Mouse (Mus musculus): ENCODE data around the gene Epx. TPM values are rescaled to one million over a fixed set of nuclear protein-coding genes. Genes with fewer than 3 reads are reported as not detected.
A peak's percentile ranks its signal among the peaks of the same experiment; 100 is the strongest.

The Epx gene
- polyA plus RNA-seq, 1 experiment from 2014 or later = not detected

GRCm38 (mm10) chr11:87816707-87817442, 58.5 kb downstream of the Epx start:
- H3K9me3 ChIP-seq = no peaks in the 10 kb centered on the region
- H3K27ac ChIP-seq = peak overlapping the region; percentile 83
- no peaks in the 10 kb centered on the region for H3K36me3 ChIP-seq
- H3K27me3 ChIP-seq (ENCODE audit: insufficient read depth, poor library complexity, severe bottlenecking) = peaks cover 25% of the 10 kb centered on the region
- WGBS = 4% methylated on average over 31 of the region's 31 CpGs
- peak overlapping the region; percentile 53 for H3K4me3 ChIP-seq
- DNase-seq (ENCODE audit: low spot score) = peak; percentile 69
- H3K4me1 ChIP-seq (replicated peaks) = peaks cover 44% of the 10 kb centered on the region

GRCm38 (mm10) chr11:87814831-87815230, 60.5 kb downstream of the Epx start:
- Histone ChIP-seq H3K36me3 (no peaks in the 10 kb centered on the region), H3K27me3 (ENCODE audit: insufficient read depth, poor library complexity, severe bottlenecking) (peaks cover 25% of the 10 kb centered on the region), H3K4me3 (no peak overlapping the region), H3K9me3 (no peaks in the 10 kb centered on the region), H3K27ac (peak overlapping the region; percentile 46), H3K4me1 (replicated peaks) (peaks cover 37% of the 10 kb centered on the region)
- DNase-seq (ENCODE audit: low spot score) = no peak
- WGBS = 68% methylated on average over 8 of the region's 8 CpGs

Other genes with a start within 250 kb of the Epx start
- 0.90 and 1.2 TPM in 2 replicates for gene Rnf43, start 212.8 kb downstream of the Epx start, polyA plus RNA-seq (2016; fragmentation: Nextera tagmentation; extraction: Ambion mirVana)
- 178 and 184 TPM in 2 replicates for gene Supt4a, start 138.0 kb downstream of the Epx start, polyA plus RNA-seq (2016; fragmentation: Nextera tagmentation; extraction: Ambion mirVana)
- 7.8 and 10.5 TPM in 2 replicates for gene Tspoap1, start 115.0 kb downstream of the Epx start, polyA plus RNA-seq (2016; fragmentation: Nextera tagmentation; extraction: Ambion mirVana)
- 2.8 and 5.0 TPM in 2 replicates for gene Mpo, start 82.0 kb downstream of the Epx start, polyA plus RNA-seq (2016; fragmentation: Nextera tagmentation; extraction: Ambion mirVana)
- gene Lpo, start 47.2 kb downstream of the Epx start, polyA plus RNA-seq (2016; fragmentation: Nextera tagmentation; extraction: Ambion mirVana) = 0.31 and 0.57 TPM in 2 replicates
- 17.2 and 18.6 TPM in 2 replicates for gene Mks1, start 22.3 kb downstream of the Epx start, polyA plus RNA-seq (2016; fragmentation: Nextera tagmentation; extraction: Ambion mirVana)
- gene Olfr462, start 16.7 kb upstream of the Epx start, polyA plus RNA-seq (2016; fragmentation: Nextera tagmentation; extraction: Ambion mirVana) = not detected in 2 replicates
- not detected in 2 replicates for gene Olfr463, start 21.9 kb upstream of the Epx start, polyA plus RNA-seq (2016; fragmentation: Nextera tagmentation; extraction: Ambion mirVana)
- gene Olfr464, start 45.4 kb upstream of the Epx start, polyA plus RNA-seq (2016; fragmentation: Nextera tagmentation; extraction: Ambion mirVana) = not detected in 2 replicates
- gene Dynll2, start 112.0 kb upstream of the Epx start, polyA plus RNA-seq (2016; fragmentation: Nextera tagmentation; extraction: Ambion mirVana) = 29.4 and 39.9 TPM in 2 replicates
- gene Srsf1, start 171.8 kb upstream of the Epx start, polyA plus RNA-seq (2016; fragmentation: Nextera tagmentation; extraction: Ambion mirVana) = 337 and 377 TPM in 2 replicates
- 64.7 and 64.8 TPM in 2 replicates for gene Vezf1, start 192.7 kb upstream of the Epx start, polyA plus RNA-seq (2016; fragmentation: Nextera tagmentation; extraction: Ambion mirVana)
- 20.5 and 27.1 TPM in 2 replicates for gene Cuedc1, start 222.5 kb upstream of the Epx start, polyA plus RNA-seq (2016; fragmentation: Nextera tagmentation; extraction: Ambion mirVana)

Data from hindbrain, embryonic 10.5 days (tissue).